Comparison of ENCODE assay signal across 26 mouse cellular contexts in the genomic region with DNA sequence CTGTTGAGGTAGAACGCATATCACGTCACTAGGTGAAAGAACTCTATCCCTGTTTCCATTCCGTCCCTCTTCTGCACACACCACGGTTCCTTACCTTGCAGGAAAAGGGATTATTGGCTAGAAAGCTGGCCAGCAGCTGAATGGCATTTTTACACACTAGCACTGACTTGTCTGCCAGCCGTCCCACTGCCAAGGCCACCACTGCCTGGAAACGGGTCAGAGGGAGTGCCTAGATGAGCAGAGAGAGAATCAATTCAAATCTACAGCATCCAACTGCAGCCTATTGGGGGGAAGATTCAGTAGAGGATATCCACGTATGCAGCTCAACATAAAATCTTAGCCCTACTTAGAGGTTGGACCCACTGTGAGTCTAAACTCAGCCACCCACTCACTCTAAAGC.
"Had no signal": no experiment of that assay in that cellular context is flagged by ENCODE, and none has a peak within 500 bp of the region (broad histone marks: within the 10 kb centered on the region; RNA-seq: fewer than 3 reads in every experiment).

No protein-coding gene starts in this region.

- ATAC-seq: hindbrain, embryonic 16.5 days; inflammation-experienced regulatory T-cells, adult 6 months; intestine, embryonic 15.5 days; intestine, postnatal 0 days; liver, embryonic 12.5 days had no signal

- H3K4me1 ChIP-seq: heart, embryonic 10.5 days; heart, embryonic 12.5 days; hindbrain, embryonic 10.5 days; hindbrain, embryonic 12.5 days; intestine, embryonic 15.5 days; limb, embryonic 13.5 days; limb, embryonic 15.5 days; liver, embryonic 12.5 days had no signal

- H3K27me3 ChIP-seq: heart, embryonic 12.5 days; hindbrain, embryonic 12.5 days; intestine, embryonic 15.5 days; limb, embryonic 13.5 days; limb, embryonic 15.5 days; liver, embryonic 12.5 days had no signal

- H3K27ac ChIP-seq: heart, embryonic 10.5 days; hindbrain, embryonic 10.5 days; hindbrain, embryonic 12.5 days; hindbrain, embryonic 14.5 days; intestine, embryonic 15.5 days; layer of hippocampus, adult 2 months; limb, embryonic 13.5 days; limb, embryonic 15.5 days; liver, embryonic 12.5 days; liver, embryonic 14.5 days had no signal

- H3K4me3 ChIP-seq: heart, embryonic 10.5 days; heart, embryonic 12.5 days; hindbrain, embryonic 10.5 days; hindbrain, embryonic 12.5 days; intestine, embryonic 15.5 days; layer of hippocampus, adult 2 months; limb, embryonic 13.5 days; limb, embryonic 15.5 days; liver, embryonic 12.5 days had no signal

- H3K9me3 ChIP-seq: heart, embryonic 10.5 days; heart, embryonic 12.5 days; hindbrain, embryonic 10.5 days; hindbrain, embryonic 12.5 days; intestine, embryonic 15.5 days; limb, embryonic 13.5 days; limb, embryonic 15.5 days; liver, embryonic 12.5 days had no signal

- DNase-seq: gastrocnemius, postnatal 10 days; gastrocnemius, postnatal 25 days; heart, adult 18-20 months; heart, postnatal 10 days; heart, postnatal 4 days; kidney, adult 18-20 months; kidney, adult 8-10 months; kidney, postnatal 10 days; kidney, postnatal 4 days; layer of hippocampus, adult 9-11 months; layer of hippocampus, postnatal 36 days; left cerebral cortex, postnatal 4 days had no signal

- H3K4me2 ChIP-seq: heart, embryonic 12.5 days; hindbrain, embryonic 12.5 days; hindbrain, embryonic 14.5 days; intestine, embryonic 15.5 days; limb, embryonic 13.5 days; limb, embryonic 15.5 days; liver, embryonic 12.5 days had no signal

- H3K9ac ChIP-seq: heart, embryonic 12.5 days; hindbrain, embryonic 12.5 days; hindbrain, embryonic 14.5 days; intestine, embryonic 15.5 days; limb, embryonic 13.5 days; limb, embryonic 15.5 days; liver, embryonic 12.5 days; liver, embryonic 14.5 days had no signal
